Mouse (Mus musculus): ENCODE measurements at regions not wholly inside any gene's neighbourhood (a gene's known extent, or its start where the extent isn't known, plus 50 kb on each side); places are given as distances from the start of the nearest gene placed in this dataset.

DNA sequence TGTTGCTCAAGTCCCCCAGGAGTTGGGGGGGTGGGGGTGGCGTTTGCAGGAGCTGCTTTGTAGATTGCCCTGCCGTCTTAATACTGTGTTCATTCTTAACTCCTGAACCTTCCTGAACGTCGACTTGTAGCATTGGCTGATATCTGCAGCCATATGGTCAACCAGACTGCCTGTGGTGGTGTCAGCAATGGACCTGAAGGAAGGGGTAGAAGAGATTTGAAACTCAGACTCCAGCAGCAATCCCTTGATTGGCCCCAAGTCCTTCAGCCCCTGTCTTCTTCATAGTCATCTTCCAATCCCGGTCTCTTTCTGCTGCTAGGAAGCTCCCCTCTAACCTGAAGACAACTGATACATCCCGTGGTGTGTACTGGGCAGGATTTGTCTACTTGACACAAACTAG, 433.9 kb upstream of the Zmiz1 start:
- TF ChIP-seq POLR2A (IDR thresholded peaks at IDR 0.05; ENCODE audit: borderline replicate concordance, extremely low read depth, insufficient read depth, insufficient read length, poor library complexity, severe bottlenecking) (no peak), CTCF (IDR thresholded peaks at IDR 0.05; ENCODE audit: borderline replicate concordance, extremely low read depth, insufficient read depth, insufficient read length) (no peak)

Data from brain, embryonic 14.5 days (tissue).